Mouse (Mus musculus) olfactory bulb, adult 2 months (tissue): ENCODE measurements at regions not wholly inside any gene's neighbourhood (a gene's known extent, or its start where the extent isn't known, plus 50 kb on each side); places are given as distances from the start of the nearest gene placed in this dataset.

ENCODE experiments used
- H3K27ac ChIP-seq: fragments of 200-500 bp; 2 replicates; pipeline ENCODE4 v1.5.1; 2012; ENCODE audit warnings: low read depth, low read length; ENCODE audit not compliant: insufficient read depth
- H3K4me1 ChIP-seq: fragments of 200-500 bp; 2 replicates; pipeline ENCODE4 v1.6.1; 2012; ENCODE audit warnings: low read length; ENCODE audit not compliant: control insufficient read depth, insufficient read depth
- H3K4me3 ChIP-seq: fragments of 200-500 bp; 2 replicates; pipeline ENCODE4 v1.5.1; 2012; ENCODE audit warnings: mild to moderate bottlenecking, low read depth, low read length, moderate library complexity; ENCODE audit not compliant: insufficient read depth
- CTCF ChIP-seq: fragments of 200-500 bp; IDR thresholded peaks from 2 replicates; pipeline ENCODE4 v1.5.1; 2012; ENCODE audit warnings: low read depth, mild to moderate bottlenecking, low read length, moderate library complexity; ENCODE audit not compliant: insufficient read depth
- POLR2A ChIP-seq: fragments of 200-500 bp; IDR thresholded peaks from 2 replicates; pipeline ENCODE4 v1.6.1; 2012; ENCODE audit warnings: mild to moderate bottlenecking, low read depth, low read length, moderate library complexity; ENCODE audit not compliant: insufficient read depth
- WGBS: fragments of 180-500 bp; shearing (Covaris S2); methylation state at CpG from one replicate; pipeline ENCODE4 v1.1.7; 2018; 5-methylcytosine and 5-hydroxymethylcytosine counted together

GRCm38 (mm10) chr10:16994526-16994925, 728.5 kb upstream of the Cited2 start:
- Histone ChIP-seq H3K4me3 (no peak overlapping the region), H3K4me1 (no peaks in the 10 kb centered on the region), H3K27ac (no peak overlapping the region)
- WGBS: 37% methylated on average over 6 of the region's 6 CpGs
- TF ChIP-seq POLR2A: no peak
- TF ChIP-seq CTCF: no peak

GRCm38 (mm10) chr10:16995010-16995409, 728.0 kb upstream of the Cited2 start:
- Histone ChIP-seq H3K4me3 (no peak overlapping the region), H3K4me1 (no peaks in the 10 kb centered on the region), H3K27ac (no peak overlapping the region)
- 50% methylated on average over 1 of the region's 1 CpGs for WGBS
- no peak for TF ChIP-seq POLR2A
- no peak for TF ChIP-seq CTCF

- Histone ChIP-seq H3K4me3 (no peak overlapping the region), H3K27ac (no peak overlapping the region), H3K4me1 (no peaks in the 10 kb centered on the region)
- no peak for TF ChIP-seq CTCF
- TF ChIP-seq POLR2A: no peak
- WGBS: 85% methylated on average over 6 of the region's 6 CpGs
These were observed 726.1 kb upstream of the Cited2 start for GRCm38 (mm10) chr10:16996820-16997466.

GRCm38 (mm10) chr10:17001320-17001719, 721.7 kb upstream of the Cited2 start:
- WGBS: 46% methylated on average over 8 of the region's 8 CpGs
- no peak for TF ChIP-seq CTCF
- no peak for TF ChIP-seq POLR2A
- Histone ChIP-seq H3K4me1 (no peaks in the 10 kb centered on the region), H3K4me3 (no peak overlapping the region), H3K27ac (no peak overlapping the region)

GRCm38 (mm10) chr10:17003123-17003849, 719.7 kb upstream of the Cited2 start:
- no peak overlapping the region for H3K27ac ChIP-seq
- H3K4me1 ChIP-seq: no peaks in the 10 kb centered on the region
- WGBS: 33% methylated on average over 4 of the region's 4 CpGs
- TF ChIP-seq POLR2A (no peak), CTCF (no peak)
- no peak overlapping the region for H3K4me3 ChIP-seq

GRCm38 (mm10) chr10:17008683-17009082, 714.3 kb upstream of the Cited2 start:
- Histone ChIP-seq H3K4me3 (no peak overlapping the region), H3K4me1 (no peaks in the 10 kb centered on the region), H3K27ac (no peak overlapping the region)
- no peak for TF ChIP-seq CTCF
- TF ChIP-seq POLR2A: no peak
- WGBS: 84% methylated on average over 4 of the region's 4 CpGs

GRCm38 (mm10) chr10:17010047-17010446, 713.0 kb upstream of the Cited2 start:
- WGBS: 93% methylated on average over 3 of the region's 3 CpGs
- no peak for TF ChIP-seq POLR2A
- TF ChIP-seq CTCF: no peak
- Histone ChIP-seq H3K27ac (no peak overlapping the region), H3K4me1 (no peaks in the 10 kb centered on the region), H3K4me3 (no peak overlapping the region)

GRCm38 (mm10) chr10:17011876-17012275, 711.1 kb upstream of the Cited2 start:
- WGBS: 87% methylated on average over 2 of the region's 2 CpGs
- H3K4me3 ChIP-seq: no peak overlapping the region
- no peak for TF ChIP-seq POLR2A
- TF ChIP-seq CTCF: no peak

GRCm38 (mm10) chr10:17012541-17012975, 710.5 kb upstream of the Cited2 start:
- Histone ChIP-seq H3K4me3 (no peak overlapping the region), H3K27ac (no peak overlapping the region), H3K4me1 (no peaks in the 10 kb centered on the region)
- TF ChIP-seq CTCF (no peak), POLR2A (no peak)
- 64% methylated on average over 3 of the region's 3 CpGs for WGBS

More at GRCm38 (mm10) chr10:17011876-17012275, 711.1 kb upstream of the Cited2 start:
- H3K4me1 ChIP-seq: no peaks in the 10 kb centered on the region
- no peak overlapping the region for H3K27ac ChIP-seq
